Mouse (Mus musculus): ENCODE data around the gene Pax6.

- TF ChIP-seq POLR2A (IDR thresholded peaks at IDR 0.05; ENCODE audit: low read depth, low read length) (no peak), CTCF (IDR thresholded peaks at IDR 0.05; ENCODE audit: extremely low read depth, insufficient read length, insufficient replicate concordance, low read depth, low read length) (no peak)
These were observed 8.9 kb downstream of the Pax6 start for GRCm38 (mm10) chr2:105677434-105678105.

Data from small intestine, adult 2 months (tissue).